Mouse (Mus musculus): Measurements from ENCODE around the gene Gdi1. TPM values are rescaled to one million over a fixed set of nuclear protein-coding genes. Genes with fewer than 3 reads are reported as not detected.
A peak's percentile ranks its signal among the peaks of the same experiment; 100 is the strongest.

Gene Gdi1
- polyA plus RNA-seq, 1 experiment from 2014 or later, result 131 TPM

GRCm38 (mm10) chrX:74299721-74300120, 5.1 kb upstream of the Gdi1 start:
- Histone ChIP-seq H3K27me3 (ENCODE audit: control insufficient read depth, insufficient read depth, low read length) (no peaks in the 10 kb centered on the region), H3K27ac (ENCODE audit: low read depth, low read length) (no peak overlapping the region), H3K4me3 (ENCODE audit: low read depth, low read length) (no peak overlapping the region), H3K4me2 (no peak overlapping the region), H3K9ac (ENCODE audit: low read depth, low read length) (no peak overlapping the region), H3K4me1 (ENCODE audit: control insufficient read depth, insufficient read depth, low read length) (0 out of 2 replicates have a peak, but pooled peaks cover 3% of the 10 kb centered on the region), H3K9me3 (replicated peaks; ENCODE audit: control insufficient read depth, low read length) (no peaks in the 10 kb centered on the region), H3K36me3 (ENCODE audit: control insufficient read depth, insufficient read depth, low read length) (peaks cover 5% of the 10 kb centered on the region)
- 86% methylated on average over 3 of the region's 3 CpGs for WGBS (ENCODE audit: insufficient replicate concordance)
- no peak for ATAC-seq (replicated peaks; ENCODE audit: insufficient number of reproducible peaks, low FRiP score, low TSS enrichment)

- Histone ChIP-seq H3K27me3 (ENCODE audit: control insufficient read depth, insufficient read depth, low read length) (no peaks in the 10 kb centered on the region), H3K4me2 (peak within 1 kb of the TSS; percentile 74), H3K4me3 (ENCODE audit: low read depth, low read length) (peak within 1 kb of the TSS; percentile 65), H3K27ac (ENCODE audit: low read depth, low read length) (peak within 1 kb of the TSS; percentile 82), H3K9me3 (replicated peaks; ENCODE audit: control insufficient read depth, low read length) (no peaks in the 10 kb centered on the region), H3K9ac (ENCODE audit: low read depth, low read length) (peak within 1 kb of the TSS; percentile 77), H3K4me1 (ENCODE audit: control insufficient read depth, insufficient read depth, low read length) (no peaks in the 10 kb centered on the region), H3K36me3 (ENCODE audit: control insufficient read depth, insufficient read depth, low read length) (peaks cover 3% of the 10 kb centered on the region; the same call in 1 of the 2 replicates)
- WGBS (ENCODE audit: insufficient replicate concordance), result 15% methylated on average over 59 of the region's 59 CpGs
- peak; percentile 94 for ATAC-seq (replicated peaks; ENCODE audit: insufficient number of reproducible peaks, low FRiP score, low TSS enrichment)
These were observed 8.0 kb downstream of the Gdi1 start, which contains the start of gene Fam50a for GRCm38 (mm10) chrX:74312540-74313464. TSS of gene Fam50a (plus strand) at chrX:74313033.

- 0 out of 2 replicates have a peak, but pooled peaks cover 4% of the 10 kb centered on the region for H3K27me3 ChIP-seq (ENCODE audit: control insufficient read depth, insufficient read depth, low read length)
- H3K9me3 ChIP-seq (replicated peaks; ENCODE audit: control insufficient read depth, low read length), result no peaks in the 10 kb centered on the region
- peak within 1 kb of the TSS; percentile 45 for H3K4me3 ChIP-seq (ENCODE audit: low read depth, low read length)
- ATAC-seq (replicated peaks; ENCODE audit: insufficient number of reproducible peaks, low FRiP score, low TSS enrichment), result peak; percentile 85
- 7% methylated on average over 16 of the region's 30 CpGs for WGBS (ENCODE audit: insufficient replicate concordance)
- H3K4me2 ChIP-seq, result peak within 1 kb of the TSS; percentile 70
- H3K27ac ChIP-seq (ENCODE audit: low read depth, low read length), result no peak within 1 kb of the TSS
- no peaks in the 10 kb centered on the region for H3K36me3 ChIP-seq (ENCODE audit: control insufficient read depth, insufficient read depth, low read length)
- H3K9ac ChIP-seq (ENCODE audit: low read depth, low read length), result peak within 1 kb of the TSS; percentile 78
- H3K4me1 ChIP-seq (ENCODE audit: control insufficient read depth, insufficient read depth, low read length), result no peaks in the 10 kb centered on the region
These were observed 23.9 kb downstream of the Gdi1 start, which contains the start of gene Plxna3 for GRCm38 (mm10) chrX:74328725-74329161. TSS of gene Plxna3 (plus strand) at chrX:74329066.

GRCm38 (mm10) chrX:74329215-74329671, 24.4 kb downstream of the Gdi1 start:
- Histone ChIP-seq H3K9me3 (replicated peaks; ENCODE audit: control insufficient read depth, low read length) (no peaks in the 10 kb centered on the region), H3K4me1 (ENCODE audit: control insufficient read depth, insufficient read depth, low read length) (no peaks in the 10 kb centered on the region), H3K27ac (ENCODE audit: low read depth, low read length) (no peak overlapping the region), H3K36me3 (ENCODE audit: control insufficient read depth, insufficient read depth, low read length) (no peaks in the 10 kb centered on the region), H3K4me2 (peak overlapping the region; percentile 70), H3K9ac (ENCODE audit: low read depth, low read length) (peak overlapping the region; percentile 78), H3K27me3 (ENCODE audit: control insufficient read depth, insufficient read depth, low read length) (0 out of 2 replicates have a peak, but pooled peaks cover 4% of the 10 kb centered on the region), H3K4me3 (ENCODE audit: low read depth, low read length) (peak overlapping the region; percentile 45)
- WGBS (ENCODE audit: insufficient replicate concordance), result 26% methylated on average over 10 of the region's 10 CpGs
- no peak for ATAC-seq (replicated peaks; ENCODE audit: insufficient number of reproducible peaks, low FRiP score, low TSS enrichment)

- H3K4me2 ChIP-seq, result peak overlapping the region; percentile 70
- no peaks in the 10 kb centered on the region for H3K4me1 ChIP-seq (ENCODE audit: control insufficient read depth, insufficient read depth, low read length)
- H3K27ac ChIP-seq (ENCODE audit: low read depth, low read length), result no peak overlapping the region
- 26% methylated on average over 2 of the region's 2 CpGs for WGBS (ENCODE audit: insufficient replicate concordance)
- no peaks in the 10 kb centered on the region for H3K36me3 ChIP-seq (ENCODE audit: control insufficient read depth, insufficient read depth, low read length)
- H3K4me3 ChIP-seq (ENCODE audit: low read depth, low read length), result no peak overlapping the region
- H3K9me3 ChIP-seq (replicated peaks; ENCODE audit: control insufficient read depth, low read length), result no peaks in the 10 kb centered on the region
- ATAC-seq (replicated peaks; ENCODE audit: insufficient number of reproducible peaks, low FRiP score, low TSS enrichment), result no peak
- 0 out of 2 replicates have a peak, but pooled peaks cover 4% of the 10 kb centered on the region for H3K27me3 ChIP-seq (ENCODE audit: control insufficient read depth, insufficient read depth, low read length)
- no peak overlapping the region for H3K9ac ChIP-seq (ENCODE audit: low read depth, low read length)
These were observed 25.6 kb downstream of the Gdi1 start for GRCm38 (mm10) chrX:74330166-74330930.

GRCm38 (mm10) chrX:74352645-74353466, 48.1 kb downstream of the Gdi1 start:
- H3K4me2 ChIP-seq, result peak overlapping the region; percentile 68
- peak overlapping the region; percentile 72 for H3K9ac ChIP-seq (ENCODE audit: low read depth, low read length)
- H3K4me3 ChIP-seq (ENCODE audit: low read depth, low read length), result peak overlapping the region; percentile 50
- no peaks in the 10 kb centered on the region for H3K9me3 ChIP-seq (replicated peaks; ENCODE audit: control insufficient read depth, low read length)
- 0 out of 2 replicates have a peak, but pooled peaks have one; percentile 10 for ATAC-seq (replicated peaks; ENCODE audit: insufficient number of reproducible peaks, low FRiP score, low TSS enrichment)
- H3K27ac ChIP-seq (ENCODE audit: low read depth, low read length), result peak overlapping the region; percentile 15; the same call in 1 of the 2 replicates
- no peaks in the 10 kb centered on the region for H3K36me3 ChIP-seq (ENCODE audit: control insufficient read depth, insufficient read depth, low read length)
- no peaks in the 10 kb centered on the region for H3K4me1 ChIP-seq (ENCODE audit: control insufficient read depth, insufficient read depth, low read length)
- WGBS (ENCODE audit: insufficient replicate concordance), result 19% methylated on average over 13 of the region's 13 CpGs
- H3K27me3 ChIP-seq (ENCODE audit: control insufficient read depth, insufficient read depth, low read length), result no peaks in the 10 kb centered on the region

- Histone ChIP-seq H3K9me3 (replicated peaks; ENCODE audit: control insufficient read depth, low read length) (no peaks in the 10 kb centered on the region), H3K9ac (ENCODE audit: low read depth, low read length) (peak within 1 kb of the TSS; percentile 72), H3K27ac (ENCODE audit: low read depth, low read length) (peak within 1 kb of the TSS; percentile 15; the same call in 1 of the 2 replicates), H3K36me3 (ENCODE audit: control insufficient read depth, insufficient read depth, low read length) (no peaks in the 10 kb centered on the region), H3K27me3 (ENCODE audit: control insufficient read depth, insufficient read depth, low read length) (no peaks in the 10 kb centered on the region), H3K4me2 (peak within 1 kb of the TSS; percentile 68), H3K4me1 (ENCODE audit: control insufficient read depth, insufficient read depth, low read length) (no peaks in the 10 kb centered on the region), H3K4me3 (ENCODE audit: low read depth, low read length) (peak within 1 kb of the TSS; percentile 50)
- WGBS (ENCODE audit: insufficient replicate concordance), result 18% methylated on average over 9 of the region's 22 CpGs
- 0 out of 2 replicates have a peak, but pooled peaks have one; percentile 65 for ATAC-seq (replicated peaks; ENCODE audit: insufficient number of reproducible peaks, low FRiP score, low TSS enrichment)
These were observed 48.6 kb downstream of the Gdi1 start, which contains the start of gene Lage3 for GRCm38 (mm10) chrX:74353467-74353770. TSS of gene Lage3 (minus strand) at chrX:74353618.
